Mouse (Mus musculus) gonadal fat pad, adult 2 months (tissue): ENCODE results near the gene Tspan9. TPM values are rescaled to one million over a fixed set of nuclear protein-coding genes. Genes with fewer than 3 reads are reported as not detected.

Experiments
- DNase-seq: peaks from one replicate; pipeline ENCODE4 v3.0.0-alpha.2; 2012; ENCODE audit warnings: low read depth
- polyA plus RNA-seq: library from polyadenylated mRNA; depleted of rRNA; stranded (reverse); fragments of >200 nt; gene quantifications from 2 replicates; pipeline ENCODE4 v1.2.3, GENCODE M21; 2012; rRNA removed

Gene Tspan9
- polyA plus RNA-seq: 91.2 and 113 TPM in 2 replicates

- DNase-seq: no peak
These were observed at the start of gene Tspan9 for GRCm38 (mm10) chr6:128143390-128144020. Gene Tspan9 (minus strand): TSS chr6:128143594.

- DNase-seq: no peak
These were observed 40.1 kb upstream of the Tspan9 start for GRCm38 (mm10) chr6:128183521-128183920.

- DNase-seq: no peak
These were observed 37.8 kb upstream of the Tspan9 start for GRCm38 (mm10) chr6:128181176-128181575.

GRCm38 (mm10) chr6:128179651-128180050, 36.3 kb upstream of the Tspan9 start:
- no peak for DNase-seq

- no peak for DNase-seq
These were observed 35.9 kb upstream of the Tspan9 start for GRCm38 (mm10) chr6:128179247-128179646.

GRCm38 (mm10) chr6:128178681-128179080, 35.3 kb upstream of the Tspan9 start:
- DNase-seq: no peak

GRCm38 (mm10) chr6:128168785-128169679, 25.6 kb upstream of the Tspan9 start:
- no peak for DNase-seq

GRCm38 (mm10) chr6:128165564-128165963, 22.2 kb upstream of the Tspan9 start:
- DNase-seq: no peak

- DNase-seq: no peak
These were observed 21.2 kb upstream of the Tspan9 start for GRCm38 (mm10) chr6:128164632-128165031.

- no peak for DNase-seq
These were observed 15.7 kb upstream of the Tspan9 start for GRCm38 (mm10) chr6:128159092-128159491.

- no peak for DNase-seq
These were observed 14.6 kb upstream of the Tspan9 start for GRCm38 (mm10) chr6:128158031-128158430.

- DNase-seq: no peak
These were observed 13.1 kb upstream of the Tspan9 start for GRCm38 (mm10) chr6:128156476-128156875.

GRCm38 (mm10) chr6:128155935-128156334, 12.5 kb upstream of the Tspan9 start:
- no peak for DNase-seq

- no peak for DNase-seq
These were observed 2.4 kb upstream of the Tspan9 start for GRCm38 (mm10) chr6:128145765-128146164.

- no peak for DNase-seq
These were observed 770 bp downstream of the Tspan9 start for GRCm38 (mm10) chr6:128142369-128143278.

- DNase-seq: no peak
These were observed 2.7 kb downstream of the Tspan9 start for GRCm38 (mm10) chr6:128140724-128141123.

- no peak for DNase-seq
These were observed 5.5 kb downstream of the Tspan9 start for GRCm38 (mm10) chr6:128137855-128138254.

- DNase-seq: no peak
These were observed 6.7 kb downstream of the Tspan9 start for GRCm38 (mm10) chr6:128136654-128137053.

- DNase-seq: no peak
These were observed 7.9 kb downstream of the Tspan9 start for GRCm38 (mm10) chr6:128135459-128135858.

GRCm38 (mm10) chr6:128135006-128135405, 8.4 kb downstream of the Tspan9 start:
- DNase-seq: no peak

GRCm38 (mm10) chr6:128134196-128134924, 9.0 kb downstream of the Tspan9 start:
- no peak for DNase-seq
